Mouse (Mus musculus): ENCODE results near the gene 4930402H24Rik.

DNA sequence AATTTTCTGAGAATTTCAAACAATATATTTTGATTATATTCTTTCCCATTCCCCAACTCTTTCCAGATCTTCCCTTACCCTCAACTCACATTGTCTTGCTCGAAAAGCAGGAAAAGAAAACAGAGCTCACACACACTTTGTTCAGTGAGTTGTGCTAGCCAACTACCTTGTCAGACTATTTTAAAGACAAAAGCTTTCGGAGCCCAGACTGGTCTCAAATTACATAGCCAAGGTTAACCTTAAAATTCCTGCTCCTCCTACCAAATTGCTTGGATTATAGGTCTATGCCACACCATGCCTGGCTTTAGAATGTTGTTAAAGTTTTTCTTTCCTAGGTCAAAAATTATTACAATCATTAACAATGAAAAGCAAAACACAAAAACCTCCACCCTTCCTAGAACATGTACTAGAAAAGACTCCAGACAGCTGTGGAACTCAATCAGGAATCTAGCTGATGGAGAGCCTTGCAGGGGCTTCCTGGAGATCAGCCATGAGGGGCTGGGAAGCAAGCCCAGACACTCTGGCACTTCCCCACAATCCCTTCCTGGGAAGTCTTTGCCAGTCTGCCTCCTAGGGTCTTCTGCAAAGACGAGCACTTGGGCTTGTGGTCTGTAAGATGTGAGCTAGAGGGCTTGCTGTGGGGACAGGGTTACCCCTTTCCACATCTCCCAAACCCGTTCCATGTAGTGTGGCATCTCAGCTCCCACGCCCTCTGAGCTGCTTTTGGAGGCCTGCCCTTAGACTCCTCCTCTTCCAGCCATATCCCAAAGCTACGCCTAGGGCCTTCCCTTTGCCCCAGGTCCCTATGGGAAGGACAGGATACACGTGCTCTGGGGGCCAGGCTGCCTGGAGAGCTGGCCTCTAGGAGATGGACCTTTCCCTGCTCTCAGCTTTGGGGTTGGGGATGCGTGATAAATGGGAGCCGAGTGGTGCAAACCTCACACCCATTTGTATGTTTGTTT, 201.9 kb downstream of the 4930402H24Rik start:
- TF ChIP-seq CTCF (IDR thresholded peaks at IDR 0.05; ENCODE audit: extremely low read depth, insufficient read length, insufficient replicate concordance, low read depth, low read length) (no peak), POLR2A (IDR thresholded peaks at IDR 0.05; ENCODE audit: low read depth, low read length) (no peak)
